8 mouse cellular contexts compared by ENCODE assay signal in the genomic region with DNA sequence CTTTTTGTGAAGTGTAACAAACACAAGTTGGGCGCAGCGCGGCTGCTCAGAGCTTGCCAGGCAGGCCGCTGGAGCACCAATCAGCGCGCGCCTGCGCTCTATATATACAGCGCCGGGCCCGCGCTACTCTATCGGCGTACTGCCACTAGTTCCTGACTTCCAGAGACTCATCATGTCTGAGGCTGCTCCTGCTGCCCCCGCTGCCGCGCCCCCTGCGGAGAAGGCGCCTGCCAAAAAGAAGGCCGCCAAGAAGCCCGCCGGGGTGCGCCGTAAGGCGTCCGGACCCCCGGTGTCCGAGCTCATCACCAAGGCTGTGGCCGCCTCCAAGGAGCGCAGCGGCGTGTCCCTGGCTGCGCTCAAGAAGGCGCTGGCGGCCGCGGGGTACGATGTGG. TPM values are rescaled to one million over a fixed set of nuclear protein-coding genes. Genes with fewer than 3 reads are reported as not detected.
A peak's percentile ranks its signal among the peaks of the same experiment; 100 is the strongest.
DNase-seq lines count a peak whose midpoint lies in the region; ATAC-seq and TF ChIP-seq lines count a peak whose summit lies in the region.

A gene (plus strand): TSS at position 132 of the 392 bp plus-strand sequence.

- peak; percentile 92 for ATAC-seq in embryonic facial prominence, embryonic 13.5 days (ENCODE audit: insufficient number of reproducible peaks, insufficient read depth, low FRiP score, low TSS enrichment, low read depth)
- ATAC-seq in limb, embryonic 12.5 days (ENCODE audit: insufficient number of reproducible peaks, insufficient read depth, low FRiP score, low TSS enrichment, low read depth): peak; percentile 95
- peak; percentile 94 for ATAC-seq in midbrain, embryonic 14.5 days (ENCODE audit: low FRiP score, low TSS enrichment)

- no peaks in the 10 kb centered on the region for H3K27me3 ChIP-seq in embryonic facial prominence, embryonic 13.5 days
- no peaks in the 10 kb centered on the region for H3K27me3 ChIP-seq in kidney, adult 2 months (replicated peaks; ENCODE audit: control insufficient read depth, insufficient read depth, low read length)
- H3K27me3 ChIP-seq in limb, embryonic 12.5 days: no peaks in the 10 kb centered on the region
- no peaks in the 10 kb centered on the region for H3K27me3 ChIP-seq in midbrain, embryonic 14.5 days (ENCODE audit: control insufficient read depth, insufficient read depth, low read length)

- TF ChIP-seq CTCF in kidney, adult 2 months (conservative IDR thresholded peaks at IDR 0.05; ENCODE audit: insufficient read depth, insufficient read length, low read depth, low read length): no peak

- H3K4me3 ChIP-seq in embryonic facial prominence, embryonic 13.5 days: peak within 1 kb of the TSS; percentile 65
- H3K4me3 ChIP-seq in kidney, adult 2 months (ENCODE audit: insufficient read depth, low read depth, low read length): peak within 1 kb of the TSS; percentile 69
- H3K4me3 ChIP-seq in limb, embryonic 12.5 days (replicated peaks): peak within 1 kb of the TSS; percentile 59
- peak within 1 kb of the TSS; percentile 48 for H3K4me3 ChIP-seq in midbrain, embryonic 14.5 days (replicated peaks; ENCODE audit: low read depth, low read length)

- peak; percentile 98 for DNase-seq in 3134 (ENCODE audit: extremely low read depth, insufficient read length, low spot score)
- DNase-seq in adrenal gland, postnatal 36 days: peak; percentile 90 to 93
- peak; percentile 92 to 94 for DNase-seq in heart, adult 18-20 months
- peak; percentile 94 for DNase-seq in kidney, adult 2 months
- DNase-seq in midbrain, embryonic 14.5 days: peak; percentile 93
- peak; percentile 98 for DNase-seq in spleen, adult 12 weeks (ENCODE audit: low spot score)

- TF ChIP-seq POLR2A in kidney, adult 2 months (IDR thresholded peaks at IDR 0.05; ENCODE audit: low read depth, low read length): peak; percentile 91

- H3K27ac ChIP-seq in embryonic facial prominence, embryonic 13.5 days: peak within 1 kb of the TSS; percentile 99
- peak within 1 kb of the TSS; percentile 98 for H3K27ac ChIP-seq in kidney, adult 2 months (ENCODE audit: insufficient read depth, low read depth, low read length)
- peak within 1 kb of the TSS; percentile 99 for H3K27ac ChIP-seq in limb, embryonic 12.5 days
- peak within 1 kb of the TSS; percentile 78 for H3K27ac ChIP-seq in midbrain, embryonic 14.5 days (replicated peaks; ENCODE audit: low read depth, low read length)

- H3K9me3 ChIP-seq in embryonic facial prominence, embryonic 13.5 days: no peaks in the 10 kb centered on the region
- H3K9me3 ChIP-seq in limb, embryonic 12.5 days: no peaks in the 10 kb centered on the region
- no peaks in the 10 kb centered on the region for H3K9me3 ChIP-seq in midbrain, embryonic 14.5 days (ENCODE audit: control insufficient read depth, low read length)

- no peaks in the 10 kb centered on the region for H3K36me3 ChIP-seq in embryonic facial prominence, embryonic 13.5 days
- peaks cover 3% of the 10 kb centered on the region; the same call in 1 of the 2 replicates for H3K36me3 ChIP-seq in kidney, adult 2 months (ENCODE audit: control insufficient read depth, insufficient read depth, low read length)
- H3K36me3 ChIP-seq in limb, embryonic 12.5 days: no peaks in the 10 kb centered on the region
- H3K36me3 ChIP-seq in midbrain, embryonic 14.5 days (ENCODE audit: control insufficient read depth, insufficient read depth, low read length): no peaks in the 10 kb centered on the region

- H3K4me2 ChIP-seq in embryonic facial prominence, embryonic 13.5 days: peak within 1 kb of the TSS; percentile 97
- peak within 1 kb of the TSS; percentile 86 for H3K4me2 ChIP-seq in limb, embryonic 12.5 days
- H3K4me2 ChIP-seq in midbrain, embryonic 14.5 days (ENCODE audit: low read length): peak within 1 kb of the TSS; percentile 98

- H3K9ac ChIP-seq in embryonic facial prominence, embryonic 13.5 days: peak within 1 kb of the TSS; percentile 89
- peak within 1 kb of the TSS; percentile 89 for H3K9ac ChIP-seq in limb, embryonic 12.5 days (replicated peaks)
- H3K9ac ChIP-seq in midbrain, embryonic 14.5 days (replicated peaks; ENCODE audit: low read length): peak within 1 kb of the TSS; percentile 57; the same call in 1 of the 2 replicates

- under 1% methylated on average over 38 of the region's 38 CpGs for WGBS in embryonic facial prominence, embryonic 13.5 days
- WGBS in kidney, adult 2 months: under 1% methylated on average over 38 of the region's 38 CpGs
- 0% methylated on average over 35 of the region's 38 CpGs for WGBS in limb, embryonic 12.5 days
- under 1% methylated on average over 30 of the region's 38 CpGs for WGBS in midbrain, embryonic 14.5 days

- peaks cover 9% of the 10 kb centered on the region; the same call in 1 of the 2 replicates for H3K4me1 ChIP-seq in embryonic facial prominence, embryonic 13.5 days
- peaks cover 4% of the 10 kb centered on the region; the same call in 1 of the 2 replicates for H3K4me1 ChIP-seq in kidney, adult 2 months (ENCODE audit: control insufficient read depth, insufficient read depth, low read length)
- H3K4me1 ChIP-seq in limb, embryonic 12.5 days (replicated peaks): peaks cover 9% of the 10 kb centered on the region
- H3K4me1 ChIP-seq in midbrain, embryonic 14.5 days (ENCODE audit: control insufficient read depth, insufficient read depth, low read length): peaks cover 19% of the 10 kb centered on the region

RNA-seq across cellular contexts. Expression of the gene that starts here (rescaled TPM):
- 100 to 1,000 TPM; 145 to 279 TPM for total RNA-seq in adrenal gland, postnatal 36 days (2021)
- polyA plus RNA-seq in embryonic facial prominence, embryonic 13.5 days (2015; fragmentation: Nextera tagmentation; extraction: Ambion mirVana): 25.0 and 28.9 TPM in 2 replicates
- total RNA-seq in heart, adult 18-20 months (2021): 100 to 1,000 TPM; 162 to 175 TPM
- 68.7 and 76.0 TPM in 2 replicates for polyA plus RNA-seq in kidney, adult 2 months (2012; rRNA removed)
- polyA plus RNA-seq in limb, embryonic 12.5 days (2016; fragmentation: Nextera tagmentation; extraction: Ambion mirVana): 20.1 and 21.4 TPM in 2 replicates
- 5.7 and 9.2 TPM in 2 replicates for polyA plus RNA-seq in midbrain, embryonic 14.5 days (2014; fragmentation: Nextera tagmentation; extraction: Ambion mirVana)

Comparison
In these comparisons a context has a peak if more than half of its experiments do, and no peak if none do; other contexts are left out.
1. Peak in every context shown above with its lines: DNase-seq, ATAC-seq, H3K4me3 ChIP-seq and H3K27ac ChIP-seq.